Mouse (Mus musculus): ENCODE data around the gene Iscu.

- no peak for TF ChIP-seq POLR2A (IDR thresholded peaks at IDR 0.05; ENCODE audit: insufficient read depth, low read depth, low read length)
- no peak for TF ChIP-seq CTCF (IDR thresholded peaks at IDR 0.05; ENCODE audit: insufficient read depth, low read depth, low read length)
These were observed 43.9 kb upstream of the Iscu start for GRCm38 (mm10) chr5:113728691-113729090.
